Mouse (Mus musculus) thymus, postnatal 4 days (tissue): ENCODE data around the gene Ddx43.
A peak's percentile ranks its signal among the peaks of the same experiment; 100 is the strongest.

ENCODE experiments used
- DNase-seq: peaks from one replicate; pipeline ENCODE4 v3.0.0; 2021

Ddx43 gene

GRCm38 (mm10) chr9:78447973-78448873, 52.6 kb downstream of the Ddx43 start, which contains the start of the genes Mto1 and Gm17324:
TSS of gene Mto1 (plus strand) at chr9:78448208.
TSS of gene Gm17324 (minus strand) at chr9:78448786.
- DNase-seq, result peak; percentile 93

GRCm38 (mm10) chr9:78450404-78450803, 54.8 kb downstream of the Ddx43 start:
- DNase-seq, result no peak

- peak; percentile 50 for DNase-seq
Measured at GRCm38 (mm10) chr9:78451382-78451781, 55.8 kb downstream of the Ddx43 start.

GRCm38 (mm10) chr9:78457026-78457425, 61.4 kb downstream of the Ddx43 start:
- no peak for DNase-seq

- no peak for DNase-seq
Measured at GRCm38 (mm10) chr9:78463337-78463736, 67.8 kb downstream of the Ddx43 start.

- DNase-seq, result no peak
Measured at GRCm38 (mm10) chr9:78465725-78466124, 70.1 kb downstream of the Ddx43 start.
